Mouse (Mus musculus): ENCODE measurements around the gene Bmper. TPM values are rescaled to one million over a fixed set of nuclear protein-coding genes. Genes with fewer than 3 reads are reported as not detected.

Bmper gene
- polyA plus RNA-seq, 1 experiment from 2014 or later, result 3.4 TPM

DNA sequence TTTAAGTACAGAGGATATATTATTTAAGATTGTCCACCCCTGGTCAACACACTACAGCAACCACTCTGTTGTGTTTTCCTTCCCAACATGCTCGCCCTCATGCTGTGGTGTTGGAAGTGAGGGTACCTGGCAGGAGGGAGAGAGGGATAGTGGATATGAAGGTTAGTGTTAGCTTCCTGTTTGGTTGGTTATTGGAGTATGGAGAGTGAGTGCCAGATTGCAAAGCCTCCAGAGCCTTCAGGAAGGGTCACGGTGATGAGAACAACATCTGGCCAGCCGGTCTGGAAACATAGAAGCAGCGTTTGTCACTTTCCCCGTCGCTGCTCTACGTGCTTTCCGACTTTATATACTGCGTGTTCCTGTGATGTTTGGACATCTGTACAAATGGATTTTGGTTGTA lies 215.8 kb downstream of the Bmper start:
- no peak for ATAC-seq (ENCODE audit: low FRiP score)
- Histone ChIP-seq H3K36me3 (ENCODE audit: control insufficient read depth, insufficient read depth, low read length) (no peaks in the 10 kb centered on the region), H3K27me3 (ENCODE audit: control insufficient read depth, insufficient read depth, low read length) (no peaks in the 10 kb centered on the region), H3K4me2 (replicated peaks; ENCODE audit: low read depth, low read length) (no peak overlapping the region), H3K27ac (ENCODE audit: low read depth, low read length) (no peak overlapping the region), H3K4me3 (ENCODE audit: low read depth, low read length) (no peak overlapping the region), H3K9me3 (ENCODE audit: control insufficient read depth, low read length) (no peaks in the 10 kb centered on the region), H3K9ac (ENCODE audit: low read depth, low read length) (no peak overlapping the region), H3K4me1 (replicated peaks; ENCODE audit: control insufficient read depth, insufficient read depth, low read length) (no peaks in the 10 kb centered on the region)
- 76% methylated on average over 9 of the region's 9 CpGs for WGBS
- DNase-seq (ENCODE audit: low spot score), result no peak

DNA sequence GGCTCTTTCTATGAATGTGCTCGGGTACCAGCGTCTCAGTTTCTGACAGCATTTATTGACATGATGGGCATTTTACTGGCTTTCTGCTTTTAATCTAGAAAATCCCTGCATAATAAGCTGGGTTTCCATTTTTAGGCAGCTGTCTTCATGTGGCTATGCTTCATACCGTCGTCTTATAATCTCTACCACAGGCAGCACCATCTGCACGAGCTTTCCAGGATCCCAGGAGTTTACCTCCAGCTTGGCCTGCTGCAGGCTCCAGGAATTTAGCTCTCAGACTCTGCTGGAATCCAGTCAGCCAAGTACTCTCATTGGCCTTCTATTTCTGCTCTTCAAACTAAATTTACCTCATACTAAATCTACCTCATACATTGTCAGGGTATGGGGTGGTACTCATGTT lies 219.3 kb downstream of the Bmper start:
- no peak overlapping the region for H3K4me2 ChIP-seq (replicated peaks; ENCODE audit: low read depth, low read length)
- ATAC-seq (ENCODE audit: low FRiP score) (no peak), DNase-seq (ENCODE audit: low spot score) (no peak)
- WGBS, result 69% methylated on average over 5 of the region's 5 CpGs
- no peak overlapping the region for H3K9ac ChIP-seq (ENCODE audit: low read depth, low read length)
- no peaks in the 10 kb centered on the region for H3K9me3 ChIP-seq (ENCODE audit: control insufficient read depth, low read length)
- no peaks in the 10 kb centered on the region for H3K27me3 ChIP-seq (ENCODE audit: control insufficient read depth, insufficient read depth, low read length)
- H3K4me1 ChIP-seq (replicated peaks; ENCODE audit: control insufficient read depth, insufficient read depth, low read length), result no peaks in the 10 kb centered on the region
- H3K36me3 ChIP-seq (ENCODE audit: control insufficient read depth, insufficient read depth, low read length), result no peaks in the 10 kb centered on the region
- no peak overlapping the region for H3K27ac ChIP-seq (ENCODE audit: low read depth, low read length)
- no peak overlapping the region for H3K4me3 ChIP-seq (ENCODE audit: low read depth, low read length)

DNA sequence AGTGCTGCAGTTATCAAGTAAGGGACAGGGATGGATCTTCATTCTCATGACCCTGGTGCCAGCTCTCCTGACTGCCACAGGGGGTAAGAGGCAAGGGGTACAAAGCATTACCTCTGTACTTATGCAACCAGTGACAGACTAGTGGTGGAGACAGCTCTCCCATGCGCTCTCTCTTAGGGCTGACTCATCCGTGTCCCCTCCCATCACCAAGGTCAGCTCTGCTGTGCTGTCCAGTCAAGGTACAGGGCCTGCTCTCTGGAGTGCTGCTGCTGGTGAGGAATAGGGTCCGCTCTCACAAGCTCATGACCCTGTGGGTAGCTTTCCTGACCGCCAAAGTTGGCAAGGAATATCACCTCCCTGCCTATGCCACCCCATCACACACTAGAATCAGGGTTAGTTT lies 222.1 kb downstream of the Bmper start:
- H3K4me1 ChIP-seq (replicated peaks; ENCODE audit: control insufficient read depth, insufficient read depth, low read length), result no peaks in the 10 kb centered on the region
- H3K9me3 ChIP-seq (ENCODE audit: control insufficient read depth, low read length), result no peaks in the 10 kb centered on the region
- H3K9ac ChIP-seq (ENCODE audit: low read depth, low read length), result no peak overlapping the region
- H3K36me3 ChIP-seq (ENCODE audit: control insufficient read depth, insufficient read depth, low read length), result no peaks in the 10 kb centered on the region
- ATAC-seq (ENCODE audit: low FRiP score) (no peak), DNase-seq (ENCODE audit: low spot score) (no peak)
- no peaks in the 10 kb centered on the region for H3K27me3 ChIP-seq (ENCODE audit: control insufficient read depth, insufficient read depth, low read length)
- H3K4me3 ChIP-seq (ENCODE audit: low read depth, low read length), result no peak overlapping the region
- no peak overlapping the region for H3K4me2 ChIP-seq (replicated peaks; ENCODE audit: low read depth, low read length)
- no peak overlapping the region for H3K27ac ChIP-seq (ENCODE audit: low read depth, low read length)
- 91% methylated on average over 4 of the region's 4 CpGs for WGBS

DNA sequence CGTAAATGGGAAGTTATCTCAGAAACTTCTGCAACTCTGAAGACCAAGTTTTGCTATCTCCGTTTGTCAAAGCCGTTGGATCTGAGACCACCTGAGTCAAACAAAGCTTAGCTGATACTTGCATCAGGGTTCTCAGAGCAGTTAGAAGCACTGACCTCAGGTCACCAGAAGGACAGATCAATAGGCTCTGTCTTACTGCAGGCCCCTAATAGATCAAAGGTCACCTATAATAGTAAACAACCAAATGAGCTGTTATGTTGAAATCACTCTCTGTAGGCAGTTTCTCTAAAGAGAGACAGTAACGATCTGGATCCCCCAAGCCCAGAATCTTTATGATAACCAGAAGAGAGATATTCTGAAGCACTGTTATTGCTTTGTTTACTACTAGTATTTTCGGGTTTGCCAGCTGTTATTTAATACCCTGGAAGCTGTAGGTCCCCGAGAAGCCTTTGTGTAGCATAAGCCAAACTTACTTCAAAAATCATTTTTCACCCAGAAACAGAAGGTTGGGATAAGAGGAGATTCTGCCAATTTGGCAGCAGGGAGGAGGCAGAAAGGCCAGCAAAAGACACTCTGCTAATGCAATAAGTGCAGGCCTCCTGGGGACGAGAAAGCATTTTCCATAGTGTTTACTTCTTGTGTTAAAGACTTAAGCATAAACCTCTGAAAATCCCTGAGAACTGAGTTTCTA lies 224.5 kb downstream of the Bmper start:
- Histone ChIP-seq H3K4me3 (ENCODE audit: low read depth, low read length) (no peak overlapping the region), H3K4me2 (replicated peaks; ENCODE audit: low read depth, low read length) (no peak overlapping the region), H3K27me3 (ENCODE audit: control insufficient read depth, insufficient read depth, low read length) (no peaks in the 10 kb centered on the region), H3K9ac (ENCODE audit: low read depth, low read length) (no peak overlapping the region), H3K36me3 (ENCODE audit: control insufficient read depth, insufficient read depth, low read length) (no peaks in the 10 kb centered on the region), H3K4me1 (replicated peaks; ENCODE audit: control insufficient read depth, insufficient read depth, low read length) (no peaks in the 10 kb centered on the region), H3K27ac (ENCODE audit: low read depth, low read length) (no peak overlapping the region), H3K9me3 (ENCODE audit: control insufficient read depth, low read length) (no peaks in the 10 kb centered on the region)
- ATAC-seq (ENCODE audit: low FRiP score), result no peak
- 74% methylated on average over 7 of the region's 7 CpGs for WGBS
- DNase-seq (ENCODE audit: low spot score), result no peak

DNA sequence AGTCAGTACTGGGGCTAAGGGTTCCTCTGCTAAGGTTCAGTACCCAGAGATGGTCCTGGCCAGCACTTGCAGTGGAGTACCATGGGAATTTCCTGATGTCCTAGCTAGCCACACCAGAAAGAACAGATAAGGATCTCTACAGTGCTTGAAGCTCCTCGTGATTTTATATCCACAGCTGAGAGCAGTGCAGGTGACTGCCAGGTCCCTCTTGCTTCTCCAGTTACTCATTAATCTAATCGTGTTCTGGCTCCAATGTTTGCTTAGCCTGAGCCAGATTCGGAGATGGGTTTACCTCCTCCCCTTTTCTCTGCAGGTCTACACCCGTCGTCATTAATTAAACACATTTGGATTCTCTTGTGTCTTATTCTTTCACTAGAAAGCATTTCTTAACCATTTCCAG lies 230.4 kb downstream of the Bmper start:
- no peaks in the 10 kb centered on the region for H3K27me3 ChIP-seq (ENCODE audit: control insufficient read depth, insufficient read depth, low read length)
- H3K36me3 ChIP-seq (ENCODE audit: control insufficient read depth, insufficient read depth, low read length), result no peaks in the 10 kb centered on the region
- DNase-seq (ENCODE audit: low spot score) (no peak), ATAC-seq (ENCODE audit: low FRiP score) (no peak)
- H3K9me3 ChIP-seq (ENCODE audit: control insufficient read depth, low read length), result no peaks in the 10 kb centered on the region
- H3K4me3 ChIP-seq (ENCODE audit: low read depth, low read length), result no peak overlapping the region
- no peaks in the 10 kb centered on the region for H3K4me1 ChIP-seq (replicated peaks; ENCODE audit: control insufficient read depth, insufficient read depth, low read length)
- 61% methylated on average over 5 of the region's 5 CpGs for WGBS
- no peak overlapping the region for H3K9ac ChIP-seq (ENCODE audit: low read depth, low read length)
- no peak overlapping the region for H3K27ac ChIP-seq (ENCODE audit: low read depth, low read length)
- no peak overlapping the region for H3K4me2 ChIP-seq (replicated peaks; ENCODE audit: low read depth, low read length)

DNA sequence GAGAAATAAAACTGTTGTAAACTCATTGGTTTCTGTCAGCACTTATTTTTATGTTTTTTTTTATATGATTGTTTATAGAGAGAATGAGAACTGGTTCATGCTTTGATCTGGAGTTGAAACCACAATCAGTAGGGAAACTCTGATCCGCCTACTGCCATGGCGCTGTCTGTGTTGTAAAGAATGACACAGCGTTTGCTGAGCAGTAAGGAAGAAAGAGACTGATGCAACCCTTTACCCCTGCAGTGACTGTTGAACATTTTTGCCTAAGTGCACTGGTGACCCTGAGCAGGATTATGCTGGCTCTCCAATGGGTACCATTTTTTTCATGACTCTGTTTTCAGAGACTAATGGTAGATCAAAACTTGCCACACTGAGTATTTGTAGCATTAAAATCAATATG lies 234.3 kb downstream of the Bmper start:
- H3K4me2 ChIP-seq (replicated peaks; ENCODE audit: low read depth, low read length), result no peak overlapping the region
- H3K4me1 ChIP-seq (replicated peaks; ENCODE audit: control insufficient read depth, insufficient read depth, low read length), result no peaks in the 10 kb centered on the region
- no peaks in the 10 kb centered on the region for H3K9me3 ChIP-seq (ENCODE audit: control insufficient read depth, low read length)
- H3K36me3 ChIP-seq (ENCODE audit: control insufficient read depth, insufficient read depth, low read length), result no peaks in the 10 kb centered on the region
- ATAC-seq (ENCODE audit: low FRiP score), result no peak
- no peak overlapping the region for H3K4me3 ChIP-seq (ENCODE audit: low read depth, low read length)
- WGBS, result 59% methylated on average over 3 of the region's 3 CpGs
- no peak for DNase-seq (ENCODE audit: low spot score)
- H3K9ac ChIP-seq (ENCODE audit: low read depth, low read length), result no peak overlapping the region
- no peaks in the 10 kb centered on the region for H3K27me3 ChIP-seq (ENCODE audit: control insufficient read depth, insufficient read depth, low read length)
- no peak overlapping the region for H3K27ac ChIP-seq (ENCODE audit: low read depth, low read length)

DNA sequence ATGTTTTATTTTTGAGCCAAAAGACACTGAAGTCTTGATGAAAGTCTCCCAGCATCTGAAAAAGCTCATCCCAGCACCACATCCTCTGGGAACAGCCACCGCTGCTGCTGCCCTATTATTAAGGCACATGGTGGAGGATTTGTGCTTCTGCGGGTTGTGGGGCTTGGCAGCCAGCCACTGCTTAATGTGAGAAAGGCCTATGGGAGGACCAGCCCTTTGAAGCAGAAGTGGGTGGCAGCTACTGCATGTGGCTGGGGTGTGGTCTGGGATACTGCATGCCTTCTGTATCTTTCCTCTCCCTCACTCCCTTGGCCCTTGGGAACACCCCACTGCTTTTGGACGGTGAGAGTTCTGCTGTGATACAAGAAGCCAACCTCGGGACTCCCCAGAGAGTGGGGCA lies 237.8 kb downstream of the Bmper start:
- H3K27ac ChIP-seq (ENCODE audit: low read depth, low read length), result no peak overlapping the region
- DNase-seq (ENCODE audit: low spot score) (no peak), ATAC-seq (ENCODE audit: low FRiP score) (no peak)
- H3K27me3 ChIP-seq (ENCODE audit: control insufficient read depth, insufficient read depth, low read length), result no peaks in the 10 kb centered on the region
- H3K9ac ChIP-seq (ENCODE audit: low read depth, low read length), result no peak overlapping the region
- no peaks in the 10 kb centered on the region for H3K4me1 ChIP-seq (replicated peaks; ENCODE audit: control insufficient read depth, insufficient read depth, low read length)
- H3K4me2 ChIP-seq (replicated peaks; ENCODE audit: low read depth, low read length), result no peak overlapping the region
- H3K36me3 ChIP-seq (ENCODE audit: control insufficient read depth, insufficient read depth, low read length), result no peaks in the 10 kb centered on the region
- H3K9me3 ChIP-seq (ENCODE audit: control insufficient read depth, low read length), result no peaks in the 10 kb centered on the region
- no peak overlapping the region for H3K4me3 ChIP-seq (ENCODE audit: low read depth, low read length)
- 78% methylated on average over 4 of the region's 4 CpGs for WGBS

DNA sequence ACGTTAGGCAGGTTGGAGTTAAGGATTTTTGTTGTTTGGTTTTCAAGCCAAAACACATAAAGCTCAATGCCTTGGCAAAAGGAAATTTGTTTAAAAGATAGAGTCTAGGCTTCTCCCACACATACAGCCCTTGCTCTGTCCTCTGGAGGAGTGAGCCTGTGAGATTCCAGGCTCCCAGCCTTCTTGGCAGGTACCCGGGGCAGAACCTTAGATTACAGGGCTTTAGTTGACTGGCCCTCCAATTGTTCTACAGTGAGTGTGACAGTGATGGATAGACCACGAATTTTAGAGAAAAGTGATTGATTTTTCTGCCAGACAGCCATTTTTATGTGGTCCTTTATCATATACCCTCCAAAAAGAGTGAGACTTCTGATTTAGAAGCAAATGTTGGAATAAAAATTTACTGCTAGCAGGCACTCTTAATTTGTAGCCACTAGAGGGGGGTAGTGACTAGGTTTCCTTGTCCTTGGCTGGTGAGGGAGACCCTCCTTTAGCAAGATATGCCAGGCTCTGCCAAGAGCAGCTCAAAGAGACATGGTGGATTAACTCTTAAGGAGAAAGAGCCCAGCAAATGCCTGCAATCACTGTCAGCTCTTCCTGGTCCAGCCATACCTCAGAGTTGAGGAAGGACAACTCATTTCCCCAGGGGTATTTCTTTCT lies 240.2 kb downstream of the Bmper start:
- no peak overlapping the region for H3K4me3 ChIP-seq (ENCODE audit: low read depth, low read length)
- no peak overlapping the region for H3K9ac ChIP-seq (ENCODE audit: low read depth, low read length)
- peak; percentile 67 for DNase-seq (ENCODE audit: low spot score)
- H3K27me3 ChIP-seq (ENCODE audit: control insufficient read depth, insufficient read depth, low read length), result no peaks in the 10 kb centered on the region
- ATAC-seq (ENCODE audit: low FRiP score), result peak; percentile 63
- H3K36me3 ChIP-seq (ENCODE audit: control insufficient read depth, insufficient read depth, low read length), result no peaks in the 10 kb centered on the region
- WGBS, result 47% methylated on average over 3 of the region's 3 CpGs
- H3K4me1 ChIP-seq (replicated peaks; ENCODE audit: control insufficient read depth, insufficient read depth, low read length), result no peaks in the 10 kb centered on the region
- no peaks in the 10 kb centered on the region for H3K9me3 ChIP-seq (ENCODE audit: control insufficient read depth, low read length)
- H3K27ac ChIP-seq (ENCODE audit: low read depth, low read length), result no peak overlapping the region
- H3K4me2 ChIP-seq (replicated peaks; ENCODE audit: low read depth, low read length), result no peak overlapping the region

DNA sequence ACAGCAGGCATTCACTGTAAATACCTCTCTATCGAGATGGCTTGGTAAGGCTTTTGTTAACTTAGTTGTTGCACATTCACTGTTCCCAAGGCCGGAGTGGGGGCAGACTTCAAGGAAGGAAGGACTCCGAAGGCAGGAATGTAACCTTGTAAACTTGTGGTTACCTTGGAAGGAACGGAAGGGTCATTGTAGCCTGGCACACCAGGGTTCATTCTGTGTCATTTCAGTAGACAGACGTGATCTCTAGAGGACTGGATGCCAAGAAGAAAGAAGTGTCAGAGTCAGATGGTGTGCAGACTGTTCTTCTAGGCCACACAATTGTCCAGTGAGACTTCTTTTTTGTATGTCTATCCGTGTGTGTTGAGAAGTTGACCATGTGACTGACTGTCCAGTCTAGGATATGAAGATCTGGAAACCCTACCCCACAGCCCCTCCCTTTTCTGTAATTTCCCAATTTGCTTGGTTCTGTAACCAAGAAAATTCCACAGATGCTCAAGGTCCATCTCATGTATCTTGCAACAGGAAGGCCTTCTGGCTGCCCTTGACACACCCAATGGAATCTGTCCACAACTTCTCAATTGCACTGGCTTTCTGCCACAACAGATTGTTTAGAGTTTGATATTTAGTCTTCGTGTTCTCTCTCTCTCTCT lies 242.2 kb downstream of the Bmper start:
- 85% methylated on average over 7 of the region's 7 CpGs for WGBS
- Histone ChIP-seq H3K36me3 (ENCODE audit: control insufficient read depth, insufficient read depth, low read length) (no peaks in the 10 kb centered on the region), H3K9ac (ENCODE audit: low read depth, low read length) (no peak overlapping the region)

More for the DNA sequence above, 242.2 kb downstream of the Bmper start:
- Histone ChIP-seq H3K9me3 (ENCODE audit: control insufficient read depth, low read length) (no peaks in the 10 kb centered on the region), H3K4me2 (replicated peaks; ENCODE audit: low read depth, low read length) (no peak overlapping the region), H3K27ac (ENCODE audit: low read depth, low read length) (no peak overlapping the region), H3K4me1 (replicated peaks; ENCODE audit: control insufficient read depth, insufficient read depth, low read length) (no peaks in the 10 kb centered on the region), H3K4me3 (ENCODE audit: low read depth, low read length) (no peak overlapping the region), H3K27me3 (ENCODE audit: control insufficient read depth, insufficient read depth, low read length) (no peaks in the 10 kb centered on the region)
- DNase-seq (ENCODE audit: low spot score) (no peak), ATAC-seq (ENCODE audit: low FRiP score) (no peak)

All from hindbrain, embryonic 11.5 days (tissue).